Mouse (Mus musculus) adipocyte (in vitro differentiated cells): ENCODE data around the gene Rimklb.
A peak's percentile ranks its signal among the peaks of the same experiment; 100 is the strongest.
"Not testable (repeated sequence)": the region's sequence is repeated elsewhere in the genome, so short reads cannot be mapped to it uniquely, and the experiment has no call there.

Source experiments
- DNase-seq: peaks from one replicate; pipeline ENCODE4 v3.0.0-alpha.2; 2016; ENCODE audit warnings: low spot score

Gene Rimklb

DNA sequence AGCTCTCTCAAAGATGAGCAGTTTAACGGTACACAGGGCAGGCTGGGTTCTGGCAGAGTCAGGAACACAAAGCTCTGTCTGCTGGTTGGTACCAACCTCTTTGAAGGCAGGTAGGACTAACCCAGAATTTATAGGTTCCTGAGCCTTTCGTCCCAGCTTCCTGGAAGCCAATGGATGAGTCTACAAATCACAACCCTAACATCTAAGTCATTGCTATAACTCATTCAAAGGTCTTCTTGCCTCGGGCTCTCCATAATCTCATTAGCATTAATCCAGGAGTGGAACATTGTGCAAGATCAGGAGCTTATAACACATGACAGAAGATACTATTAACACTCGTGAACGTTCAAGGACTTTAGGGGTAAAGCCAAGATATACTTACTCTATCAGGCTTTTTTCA is at the start of gene Rimklb:
TSS of gene Rimklb (minus strand) at position 101 of the 400 bp plus-strand sequence.
- DNase-seq, result no peak

DNA sequence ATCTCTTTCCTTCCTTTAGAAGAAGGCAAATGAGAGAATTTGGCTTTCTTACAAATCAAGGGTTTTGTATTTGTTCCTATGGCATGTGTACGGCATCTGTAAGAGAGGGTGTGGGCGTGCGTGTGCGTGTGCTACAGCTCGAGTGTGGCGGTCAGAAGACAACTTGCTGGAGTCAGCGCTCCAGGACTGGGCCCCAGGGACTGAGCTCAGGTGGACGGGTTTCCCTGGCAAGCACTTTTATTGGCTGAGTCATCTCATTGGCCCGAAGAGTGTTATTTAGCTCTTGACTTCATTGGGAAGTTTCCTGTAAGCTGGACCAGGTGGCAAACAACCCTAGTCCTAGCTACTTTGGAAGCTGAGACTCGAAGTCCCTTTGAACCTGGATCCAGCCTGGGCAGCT is 47.4 kb upstream of the Rimklb start:
- no peak for DNase-seq

DNA sequence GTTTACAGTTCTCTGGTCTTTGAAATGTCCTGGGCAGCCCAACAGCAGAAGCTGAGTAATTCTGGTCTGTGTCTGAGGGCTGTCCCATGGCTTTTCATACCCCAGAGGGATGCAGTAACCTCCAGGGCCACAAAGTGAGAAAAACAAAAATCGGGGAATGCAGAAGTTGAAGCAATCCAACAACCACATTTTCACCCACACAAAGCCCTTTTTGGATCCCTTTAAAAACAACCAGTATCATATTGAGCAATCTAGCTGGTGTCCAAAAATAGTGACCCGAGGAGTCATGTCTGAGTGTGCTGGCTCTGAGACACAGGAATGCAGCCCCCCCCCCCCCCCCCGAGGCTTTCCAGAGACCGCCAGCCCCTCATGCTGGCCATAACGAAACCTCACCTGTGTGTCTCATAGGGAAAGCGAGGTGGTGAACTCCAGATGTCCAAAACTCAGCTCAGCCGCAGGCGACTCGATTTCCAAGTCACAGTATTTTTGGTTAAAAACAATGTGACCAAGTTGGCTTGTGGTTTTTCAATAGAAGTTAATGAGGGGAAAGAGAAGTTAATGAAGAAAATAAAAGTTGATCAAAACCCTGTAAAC is 46.8 kb upstream of the Rimklb start:
- DNase-seq, result peak; percentile 42

DNA sequence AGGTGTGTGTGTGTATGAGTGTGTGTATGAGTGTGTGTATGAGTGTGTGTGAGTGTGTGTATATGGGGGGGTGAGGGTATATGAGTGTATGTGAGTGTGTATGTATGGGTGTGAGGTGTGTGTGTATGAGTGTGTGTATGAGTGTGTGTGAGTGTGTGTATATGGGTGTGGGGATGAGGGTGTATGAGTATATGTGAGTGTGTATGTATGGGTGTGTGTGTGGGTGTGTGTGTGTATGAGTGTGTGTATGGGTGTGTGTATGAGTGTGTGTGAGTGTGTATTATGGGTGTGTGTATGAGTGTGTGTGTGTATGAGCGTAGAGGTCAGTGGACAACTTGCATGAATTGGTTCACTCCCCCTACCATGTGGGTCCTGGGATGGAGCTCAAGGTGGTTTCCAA is 46.1 kb upstream of the Rimklb start:
- no peak for DNase-seq

DNA sequence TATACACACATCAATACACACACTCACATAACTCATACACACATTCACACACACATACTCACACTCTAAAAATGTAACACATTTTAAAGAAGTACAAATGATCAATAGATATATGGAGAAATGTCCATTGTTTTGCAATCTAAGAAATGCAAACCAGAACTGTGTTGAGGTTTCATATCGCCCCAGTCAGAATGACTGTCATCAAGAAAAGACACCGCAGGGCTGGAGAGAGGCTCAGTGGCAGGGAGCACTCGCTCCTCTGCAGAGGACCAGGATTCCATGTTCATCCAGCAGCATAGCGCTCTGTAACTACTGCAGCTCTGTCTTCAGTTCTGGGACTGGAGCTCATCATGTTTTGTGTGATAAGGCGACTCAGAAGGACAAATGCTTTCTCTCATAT is 45.0 kb upstream of the Rimklb start:
- DNase-seq, result no peak

DNA sequence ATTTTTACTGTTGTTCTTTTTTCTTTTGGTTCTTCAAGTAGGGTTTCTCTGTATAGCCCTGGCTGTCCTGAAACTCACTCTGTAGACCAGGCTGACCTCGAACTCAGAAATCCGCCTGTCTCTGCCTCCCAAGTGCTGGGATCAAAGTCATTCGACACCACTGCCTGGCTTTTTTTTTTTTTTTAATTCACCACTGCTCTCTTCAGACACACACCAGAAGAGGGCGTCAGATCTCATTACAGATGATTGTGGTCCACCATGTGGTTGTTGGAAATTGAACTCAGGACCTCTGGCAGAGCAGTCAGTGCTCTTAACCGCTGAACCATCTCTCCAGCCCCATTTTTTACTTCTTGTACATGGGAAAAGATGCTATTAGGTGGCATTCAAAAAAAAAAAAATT is 43.9 kb upstream of the Rimklb start:
- DNase-seq, result not testable (repeated sequence)

DNA sequence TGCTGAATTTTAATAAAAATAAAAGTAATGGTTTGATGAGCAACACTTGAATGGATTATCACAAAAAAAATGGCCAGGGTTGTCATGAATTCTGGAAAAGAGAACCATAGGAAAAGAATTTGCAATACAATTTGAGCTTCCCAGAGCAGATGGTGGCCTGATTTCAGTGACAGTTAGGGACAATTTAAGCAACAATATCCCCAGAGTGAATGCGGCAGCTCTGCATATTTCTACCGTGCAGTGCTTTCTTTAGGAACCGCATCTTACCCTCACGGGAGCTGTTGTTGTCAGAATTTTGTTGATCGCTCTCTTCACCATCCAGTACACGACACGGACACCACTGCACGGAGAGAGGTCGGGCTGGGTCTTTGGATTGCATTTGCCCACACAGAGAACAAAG is 41.0 kb upstream of the Rimklb start:
- no peak for DNase-seq

DNA sequence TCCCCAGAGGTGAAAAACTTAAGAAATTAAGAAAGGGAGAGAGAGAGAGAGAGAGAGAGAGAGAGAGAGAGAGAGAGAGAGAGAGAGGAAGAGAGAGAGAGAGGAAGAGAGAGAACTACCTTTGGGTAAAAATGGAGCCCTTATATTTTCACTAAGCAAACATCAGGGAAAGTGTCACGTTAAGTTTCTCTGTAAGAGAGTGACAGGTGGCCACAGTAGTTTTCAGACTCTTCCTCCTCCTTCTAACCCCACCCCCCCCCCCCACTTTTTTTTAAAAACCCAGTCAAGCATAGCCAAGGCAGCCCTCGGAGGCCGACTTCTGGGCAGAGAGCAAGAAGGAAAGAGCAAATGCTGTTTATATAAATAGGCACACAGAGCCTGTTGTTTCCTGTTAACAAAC is 35.5 kb upstream of the Rimklb start:
- no peak for DNase-seq

DNA sequence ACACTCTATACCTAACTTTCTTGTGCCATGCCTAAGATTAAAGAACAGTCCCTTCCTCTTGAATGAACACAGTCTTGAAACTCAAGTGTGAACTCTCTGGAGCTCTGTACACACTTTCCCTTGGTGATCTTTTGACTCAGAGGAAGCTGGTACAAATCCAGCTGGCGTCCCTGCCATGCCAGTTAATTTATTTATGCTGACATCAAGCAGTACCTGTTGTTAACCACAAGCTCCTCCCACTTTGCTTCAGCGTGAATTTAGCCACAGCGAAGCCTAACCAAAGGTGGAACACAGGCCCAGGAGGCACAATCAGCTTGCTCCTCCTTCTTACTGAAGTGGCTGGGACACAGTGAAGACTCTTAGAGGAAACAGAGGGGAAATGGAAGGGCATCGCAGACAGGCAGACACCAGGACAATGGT is 34.3 kb upstream of the Rimklb start:
- DNase-seq, result peak; percentile 39

DNA sequence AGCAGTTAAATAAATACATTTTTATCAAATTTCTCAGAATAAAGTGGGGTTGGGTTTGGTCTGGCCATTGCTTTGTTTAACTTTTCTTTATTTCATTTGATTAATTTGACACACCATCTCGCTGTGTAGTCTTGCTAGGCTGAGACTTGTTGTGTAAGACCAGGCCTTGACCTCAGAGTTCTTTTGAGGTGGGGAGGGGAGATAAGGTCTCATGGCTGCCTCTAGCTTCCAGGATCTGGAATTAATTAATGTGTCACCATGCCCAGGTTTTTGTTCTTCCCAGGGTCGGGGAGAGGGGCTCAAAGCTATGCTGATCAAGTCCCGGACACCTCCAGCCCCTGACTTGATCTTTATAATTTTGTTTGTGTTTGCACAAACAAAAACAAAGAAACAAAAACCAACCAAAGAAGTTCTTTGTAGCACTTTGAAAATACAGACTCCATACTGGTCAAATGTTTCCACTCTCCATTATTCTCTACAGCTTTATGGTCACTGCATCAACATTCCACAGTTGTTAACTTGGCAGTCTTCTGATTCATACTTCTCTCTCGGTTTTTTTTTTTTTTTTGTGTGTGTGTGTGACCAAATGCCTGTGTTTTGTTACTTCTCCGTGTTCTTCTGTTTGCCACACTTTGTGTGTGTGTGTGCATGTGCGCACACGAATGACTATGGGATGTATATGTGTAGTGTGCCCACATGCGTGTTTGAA is 33.1 kb upstream of the Rimklb start:
- peak; percentile 17 for DNase-seq

DNA sequence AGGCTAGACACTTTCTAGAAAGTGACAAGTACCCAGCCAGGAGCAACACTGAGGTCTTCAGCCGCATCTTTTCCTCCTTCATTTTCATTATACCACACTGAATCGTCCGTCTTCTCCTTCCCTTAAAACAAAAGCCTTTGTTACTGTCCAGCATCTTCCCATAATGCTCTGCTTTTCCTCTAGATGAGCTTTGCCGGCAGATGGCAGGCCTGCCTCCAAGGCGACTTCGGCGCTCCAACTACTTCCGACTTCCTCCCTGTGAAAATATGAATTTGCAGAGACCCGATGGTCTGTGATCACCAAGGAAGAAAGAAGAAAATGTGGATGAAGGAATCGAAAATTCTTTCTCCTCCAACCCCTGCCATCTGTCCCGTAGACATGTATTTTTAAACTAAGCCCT is 29.6 kb upstream of the Rimklb start:
- DNase-seq, result no peak

DNA sequence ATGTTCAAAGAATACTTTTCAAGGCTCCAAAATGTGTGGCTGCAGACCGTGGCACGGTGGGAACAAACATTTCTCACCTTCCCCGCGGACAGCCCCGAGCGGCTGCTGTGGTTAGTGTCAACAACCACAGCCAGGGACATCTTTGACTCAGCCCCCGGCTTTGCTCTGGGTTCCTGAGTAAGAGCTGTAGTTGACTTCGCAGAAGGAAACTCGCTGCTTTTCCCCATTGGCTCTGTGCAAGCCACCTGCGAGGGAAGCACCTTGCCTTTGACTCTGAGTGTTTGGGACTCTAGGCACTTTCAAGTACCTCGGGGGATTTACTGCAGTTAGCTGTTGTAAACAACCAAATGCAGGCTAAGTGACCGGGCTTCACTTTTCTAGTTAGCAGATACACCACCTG is 29.0 kb upstream of the Rimklb start:
- DNase-seq, result no peak

DNA sequence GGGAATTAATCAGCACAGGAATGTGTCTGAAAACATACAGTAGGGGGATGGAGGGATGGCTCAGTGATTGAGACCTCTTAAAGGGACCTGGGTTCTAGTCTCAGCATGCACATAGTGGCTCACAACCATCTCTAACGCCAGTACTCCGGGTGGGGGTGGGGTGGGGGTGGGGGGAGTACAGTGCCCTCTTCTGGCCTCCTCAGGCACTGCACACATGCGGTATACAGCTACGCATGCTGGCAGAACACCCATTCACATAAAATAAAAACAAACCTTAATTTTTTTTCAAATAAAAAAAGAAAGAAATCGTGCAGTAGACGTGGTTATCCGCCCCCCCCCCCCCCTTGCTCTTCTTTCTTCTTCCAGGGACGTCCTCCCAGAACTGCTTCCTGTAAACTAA is 24.7 kb upstream of the Rimklb start:
- no peak for DNase-seq

DNA sequence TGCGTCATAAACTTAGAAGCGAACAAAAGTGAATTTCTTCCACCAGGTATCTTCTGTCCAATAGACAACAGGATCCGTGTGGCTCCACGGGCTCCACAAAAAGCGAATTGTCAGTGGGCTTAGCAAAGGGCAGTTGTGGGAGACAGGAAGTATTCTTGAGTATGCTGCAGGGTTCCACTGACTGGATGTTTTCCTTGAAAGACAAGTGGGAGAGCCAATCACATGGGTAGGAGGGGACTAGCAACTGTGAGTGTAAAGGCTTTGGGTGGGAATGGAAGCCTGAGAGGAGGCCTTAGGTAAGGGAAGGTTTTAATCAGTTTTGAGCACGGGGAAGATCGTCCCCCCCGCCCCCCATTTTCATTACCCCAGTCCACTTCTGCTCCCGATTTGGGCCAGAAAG is 24.0 kb upstream of the Rimklb start:
- DNase-seq, result no peak

DNA sequence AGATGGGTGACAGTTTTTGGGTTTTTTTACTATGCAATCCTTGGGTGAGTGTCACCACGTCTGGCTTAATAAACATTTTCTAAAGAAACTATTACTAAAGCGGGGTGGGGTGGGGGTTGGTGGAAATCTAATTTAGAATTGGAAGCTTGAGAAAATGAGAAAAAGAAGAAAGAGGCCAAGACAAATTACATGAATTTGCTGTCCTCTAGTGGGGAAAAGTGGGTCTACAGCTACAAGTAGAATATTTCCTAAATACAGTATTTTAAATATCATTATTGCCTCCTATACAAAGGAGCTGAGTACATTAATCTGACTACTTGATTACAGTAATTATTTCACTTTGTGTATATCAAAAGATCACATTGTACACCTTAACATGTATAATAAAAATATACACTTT is 20.8 kb upstream of the Rimklb start:
- peak; percentile 52 for DNase-seq

DNA sequence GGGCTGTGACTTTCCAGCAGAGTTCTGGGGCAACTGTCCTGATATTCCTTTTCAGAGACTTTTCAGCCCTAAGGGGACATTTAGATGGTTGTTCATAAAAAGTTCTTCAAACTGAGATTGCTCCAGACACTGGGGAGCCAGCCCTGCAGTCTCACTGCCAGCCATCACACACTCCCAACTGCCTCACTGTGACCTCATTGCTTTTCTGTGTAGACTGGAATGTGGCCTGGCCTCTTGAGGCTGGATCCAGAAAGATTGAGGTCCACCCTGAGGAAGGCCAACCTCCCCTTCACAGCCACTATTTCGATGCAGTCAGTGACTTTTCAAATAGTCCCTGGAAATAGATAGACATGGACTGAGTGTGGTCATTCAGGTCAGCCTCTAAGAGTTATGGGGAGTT is 19.1 kb upstream of the Rimklb start:
- no peak for DNase-seq

DNA sequence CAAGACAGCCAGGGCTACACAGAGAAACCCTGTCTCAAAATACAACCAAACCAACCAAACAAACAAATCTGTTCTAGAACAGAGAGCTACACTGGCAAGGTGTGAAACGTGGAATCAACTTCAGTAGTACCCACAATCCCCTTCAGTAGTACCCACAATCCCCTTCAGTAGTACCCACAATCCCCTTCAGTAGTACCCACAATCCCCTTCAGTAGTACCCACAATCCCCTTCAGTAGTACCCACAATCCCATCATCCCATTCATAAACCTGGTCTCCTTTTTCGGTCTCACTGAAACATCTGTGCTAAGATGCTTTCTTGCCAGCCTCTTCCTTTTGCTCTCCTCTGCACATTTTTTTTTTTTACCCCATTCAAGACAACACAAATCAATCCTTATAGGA is 17.2 kb upstream of the Rimklb start:
- not testable (repeated sequence) for DNase-seq

DNA sequence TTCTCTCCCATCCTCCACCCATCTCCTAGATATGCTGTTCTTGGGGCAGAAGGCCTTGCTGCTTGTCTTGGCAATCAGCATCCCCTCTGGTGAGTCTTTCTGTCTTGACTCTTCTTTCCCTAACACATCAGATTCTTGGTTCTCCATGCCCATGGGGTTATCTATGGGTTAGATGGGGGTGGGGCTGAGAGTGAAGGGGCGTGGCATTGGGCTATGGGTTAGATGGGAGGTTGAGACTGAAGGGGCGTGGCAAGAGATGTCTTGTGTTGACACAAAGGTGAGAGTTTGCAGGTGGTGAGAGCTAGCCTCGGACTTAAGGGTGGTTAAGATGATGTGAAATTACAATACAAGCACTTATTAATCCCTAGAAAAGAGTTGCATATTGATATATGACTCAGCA is 15.8 kb upstream of the Rimklb start:
- no peak for DNase-seq

DNA sequence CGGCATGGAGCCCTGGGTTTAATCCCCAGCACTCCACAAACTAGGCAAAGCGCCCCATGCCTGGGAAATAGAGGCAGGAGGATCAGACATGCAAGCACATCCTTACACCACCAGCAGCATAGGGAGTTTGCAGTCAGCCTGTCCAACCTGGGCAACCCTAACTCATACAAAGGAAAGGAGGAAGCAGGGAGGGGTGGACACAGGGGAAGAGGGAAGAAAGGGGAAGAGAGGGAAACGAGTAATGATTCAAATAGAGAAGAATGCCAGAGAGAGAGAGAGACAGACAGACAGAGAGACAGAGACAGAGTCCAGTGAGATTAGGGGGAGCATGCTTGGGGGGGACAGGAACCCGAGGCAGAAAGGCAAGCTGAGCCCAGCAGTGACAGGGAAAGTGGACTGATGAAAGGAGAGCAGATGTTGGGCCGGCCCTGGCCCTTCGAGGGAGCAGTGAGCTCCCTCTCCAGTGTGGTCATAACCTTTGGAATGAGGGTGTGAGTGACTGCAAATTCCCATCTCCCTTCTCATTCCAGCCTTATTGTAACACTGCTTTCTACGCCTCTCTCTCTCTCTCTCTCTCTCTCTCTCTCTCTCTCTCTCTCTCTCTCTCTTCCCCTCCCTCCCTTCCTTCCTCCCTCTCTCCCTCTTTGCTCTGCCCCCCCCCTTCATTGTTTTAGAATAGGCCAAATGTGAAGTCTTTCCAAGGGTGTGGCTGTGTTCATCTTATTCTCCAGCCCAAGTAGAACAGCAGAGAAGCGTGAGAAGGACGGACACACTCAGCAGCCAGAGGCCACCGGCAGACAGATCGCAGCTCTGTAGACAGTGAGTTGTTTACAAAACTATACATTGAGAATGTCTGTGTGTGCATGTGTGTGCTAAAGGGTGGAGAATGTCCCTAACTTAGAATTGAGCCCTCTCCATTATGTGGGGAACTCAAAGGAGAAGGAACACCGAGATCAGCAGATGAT is 14.6 kb upstream of the Rimklb start:
- no peak for DNase-seq

DNA sequence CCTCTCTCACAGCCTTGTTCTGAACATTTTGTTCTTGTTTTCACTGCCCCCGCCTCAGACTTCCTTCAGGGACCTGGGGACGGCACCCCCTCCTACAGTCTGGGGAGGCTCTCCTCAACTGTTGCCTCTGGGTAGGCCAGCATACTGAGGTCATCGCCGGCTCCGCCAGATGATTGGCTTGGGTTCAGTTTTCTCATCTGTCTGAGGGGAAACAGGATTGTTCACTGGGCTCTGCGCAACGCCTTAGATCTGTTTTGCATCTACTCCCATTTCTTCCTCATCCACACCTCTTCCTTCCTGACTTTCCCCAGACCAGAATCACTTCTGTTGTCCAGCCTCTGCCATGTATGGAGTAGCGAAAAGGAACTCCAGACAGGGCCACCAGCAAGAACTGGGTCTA is 9.9 kb upstream of the Rimklb start:
- no peak for DNase-seq

DNA sequence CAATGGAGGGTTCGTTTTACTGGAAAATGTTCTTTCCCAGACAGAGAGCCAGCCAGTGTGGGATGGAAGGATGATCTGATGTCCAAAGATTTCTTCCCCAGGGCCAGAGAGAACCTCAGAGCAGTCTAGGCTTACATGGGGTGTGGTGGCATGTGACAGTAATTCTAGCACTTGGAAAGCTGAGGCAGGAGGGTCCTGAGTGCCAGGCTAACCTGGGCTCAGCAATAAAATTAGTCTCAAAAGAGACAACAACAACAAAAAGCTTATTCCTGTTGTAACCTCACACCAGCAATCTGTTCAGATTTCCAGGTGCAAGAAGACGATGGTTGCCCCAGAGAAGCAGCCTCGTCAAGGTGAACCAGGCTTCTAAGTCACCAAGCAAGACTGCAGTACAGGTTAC is 7.0 kb upstream of the Rimklb start, which contains the start of gene Mfap5:
TSS of gene Mfap5 (plus strand) at position 301 of the 400 bp plus-strand sequence.
- DNase-seq, result no peak

DNA sequence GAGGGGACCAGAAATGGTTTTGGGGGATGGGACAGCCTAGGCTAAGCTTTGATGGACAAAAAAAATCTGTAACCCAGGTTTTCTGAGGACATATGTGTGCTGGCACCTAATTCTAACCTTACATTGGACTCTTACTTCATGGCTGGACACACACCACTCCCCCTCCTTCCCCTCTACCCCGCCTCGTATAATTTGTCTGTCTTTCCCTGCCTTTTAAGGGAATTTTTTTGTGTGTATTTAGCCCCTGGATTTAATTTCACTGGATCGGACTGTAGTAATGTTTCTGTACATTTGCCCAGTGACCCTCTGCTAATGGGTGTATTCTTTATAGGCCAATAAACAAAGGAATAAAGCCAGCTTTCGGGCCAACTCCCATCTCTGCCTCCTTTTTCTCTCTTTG is 6.5 kb upstream of the Rimklb start:
- no peak for DNase-seq

DNA sequence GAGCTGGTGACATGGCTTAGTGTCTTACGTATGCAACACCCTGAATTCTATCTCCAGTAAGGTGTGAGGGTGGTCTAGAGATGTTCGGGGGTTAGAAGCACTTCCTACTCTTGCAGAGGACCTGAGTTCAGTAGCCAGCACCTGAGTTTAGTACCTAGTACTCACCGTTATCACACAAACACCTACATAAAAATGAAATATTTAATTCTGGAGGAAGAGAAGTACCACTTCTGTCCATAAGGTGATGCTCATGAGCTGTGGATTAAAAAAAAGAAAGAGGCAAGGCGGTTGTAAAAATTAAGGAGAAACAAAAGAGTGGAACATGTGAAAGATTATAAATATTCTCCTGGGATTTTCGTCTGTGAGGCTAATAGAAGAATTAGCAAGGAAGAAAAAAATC is 2.1 kb downstream of the Rimklb start:
- DNase-seq, result peak; percentile 46
